Mouse (Mus musculus) thymus, adult 2 months (tissue): ENCODE results near the gene Ift172. TPM values are rescaled to one million over a fixed set of nuclear protein-coding genes. Genes with fewer than 3 reads are reported as not detected.

Experiments
- DNase-seq: peaks from one replicate; pipeline ENCODE4 v3.0.0; 2021
- H3K27ac ChIP-seq: fragments of 200-500 bp; 2 replicates; pipeline ENCODE4 v1.5.1; 2012; ENCODE audit warnings: low read length, control low read depth; ENCODE audit not compliant: control insufficient read depth, insufficient read depth
- H3K27me3 ChIP-seq: fragments of 200-500 bp; 2 replicates; pipeline ENCODE4 v1.6.1; 2012; ENCODE audit warnings: mild to moderate bottlenecking, low read length, moderate library complexity, mixed read lengths; ENCODE audit not compliant: control insufficient read depth, insufficient read depth
- H3K36me3 ChIP-seq: fragments of 200-500 bp; 2 replicates; pipeline ENCODE4 v1.6.1; 2012; ENCODE audit warnings: mild to moderate bottlenecking, low read length, moderate library complexity; ENCODE audit not compliant: control insufficient read depth, insufficient read depth
- H3K4me1 ChIP-seq: fragments of 200-500 bp; replicated peaks from 2 replicates; pipeline ENCODE4 v1.6.1; 2012; ENCODE audit warnings: low read length; ENCODE audit not compliant: control insufficient read depth, insufficient read depth
- H3K4me3 ChIP-seq: fragments of 200-500 bp; 2 replicates; pipeline ENCODE4 v1.5.1; 2012; ENCODE audit warnings: mild to moderate bottlenecking, low read length, control low read depth, moderate library complexity; ENCODE audit not compliant: control insufficient read depth, insufficient read depth
- CTCF ChIP-seq: fragments of 200-500 bp; IDR thresholded peaks from 2 replicates; pipeline ENCODE4 v1.5.1; 2012; ENCODE audit warnings: mild to moderate bottlenecking, control low read depth, low read length, moderate library complexity, borderline replicate concordance; ENCODE audit not compliant: control insufficient read depth, poor library complexity, insufficient read depth; ENCODE audit errors: extremely low read depth
- POLR2A ChIP-seq: fragments of 200-500 bp; IDR thresholded peaks from 2 replicates; pipeline ENCODE4 v1.6.1; 2012; ENCODE audit warnings: mild to moderate bottlenecking, low read length, control low read depth, moderate library complexity; ENCODE audit not compliant: control insufficient read depth, poor library complexity, insufficient read depth; ENCODE audit errors: extremely low read depth
- WGBS: fragments of 180-500 bp; shearing (Covaris S2); methylation state at CpG from one replicate; pipeline ENCODE4 v1.1.7; 2018; 5-methylcytosine and 5-hydroxymethylcytosine counted together
- polyA plus RNA-seq: library from polyadenylated mRNA; depleted of rRNA; stranded (reverse); fragments of >200 nt; gene quantifications from 2 replicates; pipeline ENCODE4 v1.2.3, GENCODE M21; 2012

The Ift172 gene
- polyA plus RNA-seq, 1 experiment = 21.6 TPM

DNA sequence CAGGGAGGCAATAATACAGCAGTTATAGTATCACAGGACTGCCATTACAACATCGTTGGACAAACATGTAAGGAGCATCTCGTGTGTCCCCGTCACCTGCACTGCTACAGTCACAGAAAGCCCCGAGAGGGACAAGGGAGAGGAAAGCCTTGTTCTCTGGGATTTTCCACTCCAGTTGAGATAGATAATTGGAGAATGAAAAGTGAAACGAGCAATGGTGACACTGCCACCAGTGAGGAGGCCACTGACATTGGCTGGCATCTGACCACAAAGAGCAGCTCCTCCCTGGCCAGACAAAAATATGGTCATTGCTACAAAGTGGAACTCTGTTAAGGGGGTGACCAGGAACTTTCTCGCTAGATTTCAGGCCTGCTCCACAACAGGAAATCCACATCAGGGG, 23.2 kb downstream of the Ift172 start:
- Histone ChIP-seq H3K27me3 (no peaks in the 10 kb centered on the region), H3K27ac (no peak overlapping the region), H3K36me3 (no peaks in the 10 kb centered on the region), H3K4me1 (no peaks in the 10 kb centered on the region), H3K4me3 (no peak overlapping the region)
- WGBS = 68% methylated on average over 6 of the region's 6 CpGs
- TF ChIP-seq POLR2A = no peak
- no peak for TF ChIP-seq CTCF
- no peak for DNase-seq

DNA sequence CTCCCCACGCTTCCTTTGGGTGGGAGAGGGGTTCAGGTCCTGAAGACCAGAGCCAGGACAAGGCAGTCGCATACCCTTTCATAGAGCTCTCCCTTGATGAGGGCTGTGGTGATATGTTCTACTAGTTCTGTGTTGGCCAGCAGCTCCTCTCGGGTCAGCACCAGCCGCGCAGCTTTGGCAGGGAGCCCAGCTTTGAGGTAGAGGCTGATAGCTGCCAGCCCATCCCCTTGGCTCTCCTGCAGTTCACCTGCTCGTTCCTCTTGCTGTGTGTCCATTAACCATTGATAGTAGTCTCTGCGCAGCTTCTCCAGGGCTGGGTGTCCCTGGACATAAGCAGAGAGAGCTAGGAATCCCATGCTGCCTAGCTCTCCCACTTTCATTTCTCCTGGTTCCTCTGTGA, 24.8 kb downstream of the Ift172 start:
- TF ChIP-seq CTCF (no peak), POLR2A (no peak)
- no peak for DNase-seq
- H3K4me3 ChIP-seq = no peak overlapping the region
- 90% methylated on average over 7 of the region's 7 CpGs for WGBS
- H3K36me3 ChIP-seq = no peaks in the 10 kb centered on the region
- no peaks in the 10 kb centered on the region for H3K4me1 ChIP-seq
- no peak overlapping the region for H3K27ac ChIP-seq
- no peaks in the 10 kb centered on the region for H3K27me3 ChIP-seq

DNA sequence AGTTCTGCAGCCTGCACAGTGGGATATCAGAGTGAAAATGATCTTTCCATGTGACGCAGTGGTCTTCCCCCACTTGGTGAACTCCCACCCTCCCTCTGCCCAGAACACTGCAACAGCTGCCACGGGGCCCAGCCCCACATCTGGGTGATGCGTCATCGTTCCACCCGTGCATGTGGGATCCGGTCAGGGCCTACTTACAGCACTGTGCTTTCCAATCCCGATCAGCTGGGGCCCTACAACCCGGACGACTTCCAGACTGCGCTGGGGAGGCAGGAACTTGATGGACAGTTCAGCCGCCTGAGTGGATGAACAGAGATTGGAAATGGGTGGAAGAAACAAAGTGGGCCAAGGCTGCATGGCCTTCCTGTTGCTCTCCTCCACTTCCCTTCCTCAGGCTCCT, 33.3 kb downstream of the Ift172 start:
- H3K36me3 ChIP-seq = no peaks in the 10 kb centered on the region
- H3K4me1 ChIP-seq = no peaks in the 10 kb centered on the region
- no peak for DNase-seq
- 95% methylated on average over 11 of the region's 11 CpGs for WGBS
- TF ChIP-seq POLR2A (no peak), CTCF (no peak)
- H3K4me3 ChIP-seq = no peak overlapping the region
- H3K27me3 ChIP-seq = no peaks in the 10 kb centered on the region
- H3K27ac ChIP-seq = no peak overlapping the region

DNA sequence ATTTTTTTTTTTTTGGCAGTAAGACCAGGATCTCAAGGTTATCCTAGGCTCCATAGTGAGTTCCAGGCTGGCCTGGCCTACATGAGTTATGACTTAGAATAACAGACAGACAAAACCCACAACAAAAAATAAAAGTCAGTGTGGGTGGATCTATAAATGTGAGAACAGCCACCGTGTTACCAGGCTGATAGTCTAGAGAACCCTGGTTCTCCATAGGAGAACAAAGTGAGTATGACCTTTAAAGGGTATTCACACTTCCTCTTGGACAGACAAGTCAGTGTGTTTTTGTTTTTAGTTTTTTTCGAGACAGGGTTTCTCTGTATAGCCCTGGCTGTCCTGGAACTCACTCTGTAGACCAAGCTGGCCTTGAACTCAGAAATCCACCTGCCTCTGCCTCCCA, 34.9 kb downstream of the Ift172 start:
- Histone ChIP-seq H3K36me3 (peaks cover 5% of the 10 kb centered on the region), H3K4me1 (0 out of 2 replicates have a peak, but pooled peaks cover 2% of the 10 kb centered on the region), H3K27ac (no peak overlapping the region), H3K27me3 (no peaks in the 10 kb centered on the region), H3K4me3 (no peak overlapping the region)
- 64% methylated on average over 2 of the region's 2 CpGs for WGBS
- DNase-seq = no peak
- TF ChIP-seq POLR2A = no peak
- TF ChIP-seq CTCF = no peak

DNA sequence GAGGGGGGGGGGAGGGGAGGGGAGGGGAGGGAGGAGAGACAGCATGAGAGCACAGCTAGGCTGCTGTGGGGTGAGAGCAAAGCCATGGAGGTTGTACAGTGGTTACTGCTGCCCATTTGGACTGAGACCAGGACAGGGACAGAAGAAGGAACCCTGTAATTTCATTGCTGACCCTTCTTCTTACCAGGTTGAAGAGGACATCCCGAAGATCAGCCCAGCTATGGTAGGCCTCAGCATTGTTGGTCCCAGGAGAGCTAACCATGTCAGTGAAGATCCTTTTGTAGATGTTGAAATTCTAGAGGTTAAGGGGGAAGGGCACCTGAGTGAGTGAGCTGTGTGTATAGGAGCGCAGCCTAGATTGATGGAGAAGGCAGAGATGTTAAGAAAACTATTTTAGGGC, 35.5 kb downstream of the Ift172 start:
- 98% methylated on average over 2 of the region's 2 CpGs for whole genome bisulfite sequencing
- H3K4me1 ChIP-seq = 0 out of 2 replicates have a peak, but pooled peaks cover 2% of the 10 kb centered on the region
- no peaks in the 10 kb centered on the region for H3K27me3 ChIP-seq
- no peak for TF ChIP-seq POLR2A
- TF ChIP-seq CTCF = no peak
- H3K36me3 ChIP-seq = peaks cover 11% of the 10 kb centered on the region
- DNase-seq = no peak
- no peak overlapping the region for H3K4me3 ChIP-seq
- no peak overlapping the region for H3K27ac ChIP-seq

DNA sequence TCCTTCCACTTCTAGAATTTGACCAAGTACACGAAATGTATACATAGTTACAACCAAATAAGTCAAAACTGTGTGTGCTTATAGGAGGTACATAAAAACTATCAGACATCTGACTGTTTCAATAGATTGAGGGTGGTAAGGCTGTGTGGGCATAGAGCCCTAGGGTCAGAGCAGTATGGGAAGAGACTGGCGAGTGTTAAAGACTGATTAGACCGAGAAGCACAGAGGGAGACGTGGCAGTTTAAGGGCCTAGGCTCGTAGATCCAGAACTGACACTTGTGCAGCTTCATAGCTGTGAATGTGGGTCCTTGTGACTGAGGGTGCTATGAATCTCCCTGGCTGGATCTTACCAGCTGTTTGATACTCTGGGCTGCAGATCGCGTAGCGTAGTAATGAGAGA, 36.0 kb downstream of the Ift172 start:
- H3K27me3 ChIP-seq = no peaks in the 10 kb centered on the region
- H3K27ac ChIP-seq = no peak overlapping the region
- 0 out of 2 replicates have a peak, but pooled peaks cover 2% of the 10 kb centered on the region for H3K4me1 ChIP-seq
- no peak for TF ChIP-seq POLR2A
- TF ChIP-seq CTCF = no peak
- H3K36me3 ChIP-seq = peaks cover 16% of the 10 kb centered on the region
- 96% methylated on average over 8 of the region's 8 CpGs for WGBS
- no peak overlapping the region for H3K4me3 ChIP-seq
- DNase-seq = no peak

DNA sequence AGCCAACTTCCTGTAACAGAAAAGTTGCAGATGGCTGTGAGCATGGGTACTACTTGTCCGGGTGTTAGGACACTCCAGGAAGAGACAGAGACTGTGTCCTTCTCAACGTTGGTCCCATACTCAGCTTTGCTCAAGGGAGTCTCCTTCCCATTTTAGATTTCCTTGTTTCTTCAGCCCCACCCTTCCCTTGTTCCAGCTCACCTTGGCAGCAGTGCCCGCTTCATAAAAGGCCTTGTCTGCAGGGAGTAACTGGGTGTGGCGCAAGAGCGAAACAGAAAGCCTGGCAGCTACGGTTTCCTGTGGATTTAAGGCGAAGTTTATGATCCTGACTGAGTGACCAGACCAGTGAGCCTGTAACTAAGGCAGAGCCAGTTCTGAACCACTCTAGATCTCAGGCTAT, 36.5 kb downstream of the Ift172 start:
- no peak for DNase-seq
- WGBS = 84% methylated on average over 7 of the region's 7 CpGs
- Histone ChIP-seq H3K4me1 (0 out of 2 replicates have a peak, but pooled peaks cover 2% of the 10 kb centered on the region), H3K27ac (no peak overlapping the region), H3K36me3 (peaks cover 20% of the 10 kb centered on the region), H3K27me3 (no peaks in the 10 kb centered on the region), H3K4me3 (no peak overlapping the region)
- TF ChIP-seq POLR2A (no peak), CTCF (no peak)

DNA sequence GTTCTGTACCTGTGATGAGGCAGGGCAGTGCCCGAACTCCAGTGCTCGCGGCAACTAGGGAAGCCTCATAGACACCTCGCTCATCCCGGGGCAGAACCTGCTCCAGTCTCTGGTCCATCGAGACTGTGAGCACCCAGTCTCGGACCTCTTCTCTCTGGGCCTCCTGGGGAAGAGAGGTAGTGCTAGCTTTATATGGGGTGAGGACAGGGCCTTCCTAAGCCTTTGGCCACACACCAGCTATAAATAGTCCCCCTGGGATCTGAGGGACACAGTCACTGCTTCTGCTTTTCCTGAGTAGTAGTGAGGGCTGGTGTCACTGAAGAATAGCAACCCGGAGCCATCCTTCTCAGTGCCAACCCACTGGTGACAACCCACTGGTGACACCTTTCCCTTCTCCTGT, 37.1 kb downstream of the Ift172 start:
- H3K4me3 ChIP-seq = no peak overlapping the region
- WGBS = 89% methylated on average over 8 of the region's 8 CpGs
- H3K27me3 ChIP-seq = no peaks in the 10 kb centered on the region
- no peak for TF ChIP-seq CTCF
- no peak for TF ChIP-seq POLR2A
- H3K27ac ChIP-seq = no peak overlapping the region
- H3K4me1 ChIP-seq = 0 out of 2 replicates have a peak, but pooled peaks cover 2% of the 10 kb centered on the region
- H3K36me3 ChIP-seq = peaks cover 27% of the 10 kb centered on the region
- no peak for DNase-seq
